Mouse (Mus musculus): Measurements from ENCODE around the gene Mastl. TPM values are rescaled to one million over a fixed set of nuclear protein-coding genes. Genes with fewer than 3 reads are reported as not detected.

Gene Mastl
- polyA plus RNA-seq, 1 experiment from 2014 or later, result 1.8 TPM

DNA sequence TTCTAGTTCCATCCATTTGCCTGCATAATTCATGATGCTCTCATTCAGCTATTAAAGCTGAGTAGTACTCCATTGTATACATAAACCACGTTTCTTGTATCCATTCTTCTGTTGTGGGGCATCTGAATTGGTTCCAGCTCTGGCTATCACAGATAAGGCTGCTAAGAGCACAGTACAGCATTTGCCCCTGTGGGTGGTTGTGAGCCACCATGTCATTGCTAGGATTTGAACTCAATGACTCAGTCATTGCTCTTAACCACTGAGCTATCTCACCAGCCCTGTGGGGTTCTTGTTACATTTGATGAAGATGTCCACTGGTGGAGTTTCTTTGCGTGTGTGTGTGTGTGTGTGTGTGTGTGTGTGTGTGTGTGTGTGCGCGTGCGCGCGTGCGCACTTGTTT is 71.3 kb downstream of the Mastl start:
- no peak for ATAC-seq (ENCODE audit: low FRiP score)
- H3K36me3 ChIP-seq, result peaks cover 67% of the 10 kb centered on the region
- 95% methylated on average over 8 of the region's 8 CpGs for whole genome bisulfite sequencing

DNA sequence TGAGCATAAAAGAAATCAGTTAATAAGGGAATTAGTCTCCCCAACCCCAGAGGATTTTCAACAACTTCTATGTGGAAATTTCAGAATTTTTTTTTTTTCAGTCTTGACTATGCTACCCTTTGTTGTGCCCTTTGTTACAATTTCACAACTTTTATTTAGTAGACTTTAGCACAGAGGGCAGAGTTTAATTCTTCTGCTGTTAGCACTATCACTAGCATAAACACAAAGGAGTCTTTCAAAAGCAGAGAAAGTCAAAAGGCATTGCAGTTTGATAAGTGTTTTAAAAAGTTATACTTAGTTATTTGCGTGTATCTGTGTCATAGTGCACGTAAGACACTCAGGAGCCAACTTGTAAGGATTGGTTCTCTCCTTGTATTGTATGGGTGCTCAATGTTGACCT is 77.2 kb downstream of the Mastl start:
- peaks cover 52% of the 10 kb centered on the region for H3K36me3 ChIP-seq
- 93% methylated on average over 2 of the region's 2 CpGs for WGBS

More for the DNA sequence above, 71.3 kb downstream of the Mastl start:
- Histone ChIP-seq H3K9me3 (replicated peaks) (no peaks in the 10 kb centered on the region), H3K9ac (replicated peaks) (no peak overlapping the region), H3K27ac (replicated peaks) (no peak overlapping the region), H3K4me1 (no peaks in the 10 kb centered on the region), H3K27me3 (replicated peaks) (no peaks in the 10 kb centered on the region), H3K4me3 (replicated peaks) (no peak overlapping the region), H3K4me2 (no peak overlapping the region)

GRCm38 (mm10) chr2:23077693-23078092 is 78.1 kb downstream of the Mastl start:
- H3K27me3 ChIP-seq (replicated peaks), result no peaks in the 10 kb centered on the region
- no peaks in the 10 kb centered on the region for H3K4me1 ChIP-seq
- peaks cover 52% of the 10 kb centered on the region for H3K36me3 ChIP-seq
- H3K9ac ChIP-seq (replicated peaks), result no peak overlapping the region
- H3K4me3 ChIP-seq (replicated peaks), result no peak overlapping the region
- no peak for ATAC-seq (ENCODE audit: low FRiP score)
- no peak overlapping the region for H3K4me2 ChIP-seq
- WGBS, result 93% methylated on average over 5 of the region's 5 CpGs
- no peaks in the 10 kb centered on the region for H3K9me3 ChIP-seq (replicated peaks)
- no peak overlapping the region for H3K27ac ChIP-seq (replicated peaks)

More for the DNA sequence above, 77.2 kb downstream of the Mastl start:
- H3K9ac ChIP-seq (replicated peaks), result no peak overlapping the region
- H3K4me3 ChIP-seq (replicated peaks), result no peak overlapping the region
- no peaks in the 10 kb centered on the region for H3K4me1 ChIP-seq
- no peak overlapping the region for H3K4me2 ChIP-seq
- no peak for ATAC-seq (ENCODE audit: low FRiP score)
- no peaks in the 10 kb centered on the region for H3K27me3 ChIP-seq (replicated peaks)
- no peak overlapping the region for H3K27ac ChIP-seq (replicated peaks)
- H3K9me3 ChIP-seq (replicated peaks), result no peaks in the 10 kb centered on the region

GRCm38 (mm10) chr2:23076783-23077182 is 79.0 kb downstream of the Mastl start:
- no peak for ATAC-seq (ENCODE audit: low FRiP score)
- H3K36me3 ChIP-seq, result peaks cover 45% of the 10 kb centered on the region

DNA sequence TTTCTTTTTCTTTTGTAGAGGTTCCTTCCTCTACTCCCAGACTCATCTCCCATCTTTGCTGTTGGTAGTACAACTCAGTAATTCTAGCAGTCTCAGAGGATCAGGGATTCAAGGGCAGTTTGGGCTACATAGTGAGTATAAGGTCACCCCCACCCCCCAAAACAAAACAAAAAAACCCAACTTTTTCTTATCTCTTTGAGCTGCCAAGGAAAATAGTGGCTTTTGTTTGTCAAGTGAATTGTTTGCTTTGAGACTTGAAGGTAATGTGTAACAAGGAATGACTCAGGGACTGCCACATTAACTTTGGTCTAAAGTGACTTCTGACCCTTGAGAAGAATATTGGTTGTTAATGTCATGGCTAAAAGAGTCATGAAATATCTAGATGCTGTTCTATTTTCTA is 80.0 kb downstream of the Mastl start:
- H3K4me1 ChIP-seq, result peaks cover 10% of the 10 kb centered on the region
- no peaks in the 10 kb centered on the region for H3K27me3 ChIP-seq (replicated peaks)
- no peak overlapping the region for H3K4me3 ChIP-seq (replicated peaks)
- peaks cover 36% of the 10 kb centered on the region for H3K36me3 ChIP-seq
- H3K9ac ChIP-seq (replicated peaks), result no peak overlapping the region
- no peak overlapping the region for H3K27ac ChIP-seq (replicated peaks)
- H3K9me3 ChIP-seq (replicated peaks), result no peaks in the 10 kb centered on the region
- no peak for ATAC-seq (ENCODE audit: low FRiP score)
- no peak overlapping the region for H3K4me2 ChIP-seq

More at GRCm38 (mm10) chr2:23076783-23077182, 79.0 kb downstream of the Mastl start:
- no peak overlapping the region for H3K4me3 ChIP-seq (replicated peaks)
- no peak overlapping the region for H3K4me2 ChIP-seq
- H3K27ac ChIP-seq (replicated peaks), result no peak overlapping the region
- no peak overlapping the region for H3K9ac ChIP-seq (replicated peaks)
- no peaks in the 10 kb centered on the region for H3K9me3 ChIP-seq (replicated peaks)
- peaks cover 3% of the 10 kb centered on the region for H3K4me1 ChIP-seq
- no peaks in the 10 kb centered on the region for H3K27me3 ChIP-seq (replicated peaks)

- ATAC-seq (ENCODE audit: low FRiP score), result no peak
Measured at GRCm38 (mm10) chr2:23071406-23071805, 84.4 kb downstream of the Mastl start.

DNA sequence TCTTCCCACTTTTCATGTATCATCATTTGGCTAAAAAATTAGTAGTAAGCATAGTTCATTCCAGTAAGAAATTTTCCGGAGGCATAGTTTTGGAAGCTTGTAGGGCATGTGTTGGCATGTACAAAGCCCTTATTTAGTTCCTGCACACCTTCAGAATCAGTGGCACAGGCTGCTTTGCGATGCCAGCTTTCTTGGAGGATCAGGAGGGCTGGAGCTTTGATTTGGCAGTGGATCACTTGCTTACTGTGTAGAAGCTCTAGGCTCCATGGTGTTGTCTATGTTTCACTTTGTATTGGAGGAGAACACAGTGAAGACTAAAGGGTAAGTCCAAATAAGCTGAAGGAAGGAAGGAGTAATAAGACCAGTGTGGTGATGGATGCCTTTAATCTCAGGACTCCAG is 85.3 kb downstream of the Mastl start:
- Histone ChIP-seq H3K9ac (replicated peaks) (no peak overlapping the region), H3K27me3 (replicated peaks) (no peaks in the 10 kb centered on the region), H3K4me3 (replicated peaks) (no peak overlapping the region), H3K4me1 (peaks cover 22% of the 10 kb centered on the region), H3K4me2 (peak overlapping the region; percentile 22), H3K9me3 (replicated peaks) (no peaks in the 10 kb centered on the region), H3K27ac (replicated peaks) (no peak overlapping the region), H3K36me3 (no peaks in the 10 kb centered on the region)
- ATAC-seq (ENCODE audit: low FRiP score), result no peak
- 95% methylated on average over 2 of the region's 2 CpGs for WGBS

More at GRCm38 (mm10) chr2:23071406-23071805, 84.4 kb downstream of the Mastl start:
- WGBS, result 43% methylated on average over 1 of the region's 1 CpGs
- Histone ChIP-seq H3K4me1 (peaks cover 22% of the 10 kb centered on the region), H3K27ac (replicated peaks) (no peak overlapping the region), H3K36me3 (peaks cover 6% of the 10 kb centered on the region), H3K27me3 (replicated peaks) (no peaks in the 10 kb centered on the region), H3K9ac (replicated peaks) (no peak overlapping the region), H3K4me3 (replicated peaks) (no peak overlapping the region), H3K9me3 (replicated peaks) (no peaks in the 10 kb centered on the region), H3K4me2 (no peak overlapping the region)

DNA sequence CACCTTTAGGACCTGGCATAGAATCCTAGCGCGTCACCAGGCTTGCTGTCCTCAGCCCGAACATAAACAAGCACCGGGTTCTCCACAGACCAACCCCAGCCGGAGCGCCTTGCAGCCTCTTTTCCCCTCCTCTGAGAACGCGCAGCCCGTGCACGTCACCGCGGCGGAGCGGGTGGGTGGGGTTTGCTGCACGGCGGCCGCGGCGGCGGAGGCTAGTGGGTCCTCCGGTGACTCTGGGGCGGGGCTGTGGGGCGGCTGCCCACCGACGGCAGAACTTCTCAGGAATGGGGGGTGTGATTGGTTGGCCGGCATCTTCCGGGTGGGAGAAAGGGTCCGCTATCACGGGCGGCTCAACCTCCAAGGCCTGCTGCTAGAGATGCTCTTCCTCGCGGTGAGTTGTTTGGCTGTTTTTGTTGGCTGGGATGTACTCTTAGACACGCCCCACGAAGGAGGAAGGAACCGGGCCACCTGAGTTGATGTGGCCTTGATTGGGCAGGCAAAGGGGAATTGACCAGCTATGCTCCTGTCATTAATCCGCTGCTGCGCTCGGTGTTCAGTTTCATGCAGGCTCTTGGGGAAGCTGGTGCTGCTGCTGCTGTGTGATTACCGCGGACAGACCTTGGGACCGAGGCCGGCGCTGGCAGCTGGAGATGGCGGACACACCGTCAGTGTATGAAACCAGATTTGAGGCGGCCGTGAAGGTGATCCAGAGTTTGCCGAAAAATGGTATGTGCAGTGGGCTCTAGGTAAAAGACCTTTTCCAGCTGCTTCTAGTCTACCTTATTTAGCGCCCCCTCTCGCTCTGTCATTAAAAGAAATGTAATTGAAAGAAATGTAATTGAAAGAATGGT is 86.7 kb downstream of the Mastl start:
- WGBS, result under 1% methylated on average over 50 of the region's 50 CpGs
- Histone ChIP-seq H3K9me3 (replicated peaks) (no peaks in the 10 kb centered on the region), H3K4me2 (peak overlapping the region; percentile 98), H3K27ac (replicated peaks) (peak overlapping the region; percentile 98), H3K4me1 (peaks cover 22% of the 10 kb centered on the region), H3K36me3 (no peaks in the 10 kb centered on the region), H3K4me3 (replicated peaks) (peak overlapping the region; percentile 76), H3K9ac (replicated peaks) (peak overlapping the region; percentile 91), H3K27me3 (replicated peaks) (no peaks in the 10 kb centered on the region)
- ATAC-seq (ENCODE audit: low FRiP score), result peak; percentile 94

- H3K4me1 ChIP-seq, result peaks cover 22% of the 10 kb centered on the region
- H3K9ac ChIP-seq (replicated peaks), result peak overlapping the region; percentile 91
- peak overlapping the region; percentile 98 for H3K4me2 ChIP-seq
- H3K9me3 ChIP-seq (replicated peaks), result no peaks in the 10 kb centered on the region
- H3K27ac ChIP-seq (replicated peaks), result peak overlapping the region; percentile 98
- ATAC-seq (ENCODE audit: low FRiP score), result peak; percentile 77
- H3K36me3 ChIP-seq, result no peaks in the 10 kb centered on the region
- no peaks in the 10 kb centered on the region for H3K27me3 ChIP-seq (replicated peaks)
- peak overlapping the region; percentile 76 for H3K4me3 ChIP-seq (replicated peaks)
- WGBS, result under 1% methylated on average over 21 of the region's 21 CpGs
Measured at GRCm38 (mm10) chr2:23068370-23068737, 87.5 kb downstream of the Mastl start.

- Histone ChIP-seq H3K9me3 (replicated peaks) (no peaks in the 10 kb centered on the region), H3K36me3 (no peaks in the 10 kb centered on the region), H3K4me2 (peak within 1 kb of the TSS; percentile 98), H3K4me3 (replicated peaks) (peak within 1 kb of the TSS; percentile 76), H3K27ac (replicated peaks) (peak within 1 kb of the TSS; percentile 98), H3K9ac (replicated peaks) (peak within 1 kb of the TSS; percentile 91), H3K4me1 (peaks cover 22% of the 10 kb centered on the region), H3K27me3 (replicated peaks) (no peaks in the 10 kb centered on the region)
- 2% methylated on average over 34 of the region's 34 CpGs for WGBS
- peak; percentile 96 for ATAC-seq (ENCODE audit: low FRiP score)
Measured at GRCm38 (mm10) chr2:23067552-23068369, 88.1 kb downstream of the Mastl start, which contains the start of gene Acbd5. Gene Acbd5, plus strand, starts transcription at chr2:23068167.

All from neural tube, embryonic 15.5 days (tissue).